Mouse (Mus musculus) left cerebral cortex, adult 6 months (tissue): ENCODE data around the gene Ubap2. TPM values are rescaled to one million over a fixed set of nuclear protein-coding genes. Genes with fewer than 3 reads are reported as not detected.

Source experiments
- long read RNA-seq, 2 experiments: library from polyadenylated mRNA; unstranded; transcript quantifications; one replicate each; pipeline ENCODE4 v2.0.0; 2019 to 2020
- polyA plus RNA-seq: library from polyadenylated mRNA; unstranded; fragments of <200 nt; fragmentation: Nextera tagmentation; gene quantifications from 2 replicates; pipeline ENCODE4 v1.2.3, GENCODE M21; 2021

Gene Ubap2
- polyA plus RNA-seq = 13.3 and 15.6 TPM in 2 replicates
- long read RNA-seq, experiment 1, full-length matches to known transcripts = 13 of 52 reads
- long read RNA-seq, experiment 1, partial matches to known transcripts = 20 of 52 reads
- long read RNA-seq, experiment 1, other reads (novel, unspliced or antisense) = 19 of 52 reads
- long read RNA-seq, experiment 2, full-length matches to known transcripts = 1 of 8 reads
- long read RNA-seq, experiment 2, partial matches to known transcripts = 4 of 8 reads
- long read RNA-seq, experiment 2, other reads (novel, unspliced or antisense) = 3 of 8 reads

GRCm38 (mm10) chr4:41274980-41275850, at the start of gene Ubap2:
Ubap2 (minus strand) TSS chr4:41275144.

GRCm38 (mm10) chr4:41314141-41315129, 39.5 kb upstream of the Ubap2 start, which contains the start of gene Dcaf12:
Dcaf12 (minus strand) TSS chr4:41314889.

Other genes starting within 250 kb of the Ubap2 start
- gene Aqp7, start 227.0 kb downstream of the Ubap2 start, polyA plus RNA-seq = not detected in 2 replicates
- gene Aqp3, start 177.0 kb downstream of the Ubap2 start, polyA plus RNA-seq = not detected in 2 replicates
- 33.7 and 34.9 TPM in 2 replicates for gene Nol6, start 150.7 kb downstream of the Ubap2 start, polyA plus RNA-seq
- gene Ube2r2, start 139.4 kb downstream of the Ubap2 start, polyA plus RNA-seq = 23.8 and 24.8 TPM in 2 replicates
- gene Dcaf12, start 39.7 kb upstream of the Ubap2 start, polyA plus RNA-seq = 28.9 and 29.7 TPM in 2 replicates
- 22.8 and 30.4 TPM in 2 replicates for gene Ubap1, start 73.9 kb upstream of the Ubap2 start, polyA plus RNA-seq
- 0.27 and 0.65 TPM in 2 replicates for gene Kif24, start 189.7 kb upstream of the Ubap2 start, polyA plus RNA-seq
- 88.6 and 102 TPM in 2 replicates for gene Nudt2, start 190.0 kb upstream of the Ubap2 start, polyA plus RNA-seq
- 14.3 and 15.9 TPM in 2 replicates for gene AI464131, start 227.9 kb upstream of the Ubap2 start, polyA plus RNA-seq
- gene 1110017D15Rik, start 242.2 kb upstream of the Ubap2 start, polyA plus RNA-seq = 6.9 and 10.6 TPM in 2 replicates